Mouse (Mus musculus) E14TG2a.4 (cell line): ENCODE results near the gene Yes1.
"Not testable (repeated sequence)": the region's sequence is repeated elsewhere in the genome, so short reads cannot be mapped to it uniquely, and the experiment has no call there.

ENCODE experiments used
- H3K27me3 ChIP-seq: 2 replicates; pipeline ENCODE4 v1.6.1; 2014; ENCODE audit warnings: low read length, control low read depth; ENCODE audit not compliant: insufficient read depth
- H3K36me3 ChIP-seq: 2 replicates; pipeline ENCODE4 v1.6.1; 2014; ENCODE audit warnings: low read length, control low read depth; ENCODE audit not compliant: insufficient read depth
- H3K4me1 ChIP-seq: replicated peaks from 2 replicates; pipeline ENCODE4 v1.6.1; 2014; ENCODE audit warnings: low read depth, low read length, control low read depth
- H3K4me3 ChIP-seq: replicated peaks from 2 replicates; pipeline ENCODE4 v1.5.1; 2014; ENCODE audit warnings: mild to moderate bottlenecking, low read length
- H3K9me3 ChIP-seq: 2 replicates; pipeline ENCODE4 v1.6.1; 2014; ENCODE audit warnings: low read length, control low read depth
- CTCF ChIP-seq: conservative IDR thresholded peaks from 2 replicates; pipeline ENCODE4 v1.5.1; 2014; ENCODE audit warnings: low read length
- NANOG ChIP-seq: IDR thresholded peaks from 2 replicates; pipeline ENCODE4 v1.6.1; 2014; ENCODE audit warnings: borderline replicate concordance, low read length, mixed read lengths
- POU5F1 ChIP-seq: IDR thresholded peaks from 2 replicates; pipeline ENCODE4 v1.6.1; 2014; ENCODE audit warnings: low read length, borderline replicate concordance

Yes1 gene

GRCm38 (mm10) chr5:32610064-32610800 is 739 bp upstream of the Yes1 start:
- Histone ChIP-seq H3K9me3 (no peaks in the 10 kb centered on the region), H3K4me3 (peak overlapping the region; percentile 97), H3K4me1 (peaks cover 46% of the 10 kb centered on the region), H3K36me3 (no peaks in the 10 kb centered on the region), H3K27me3 (no peaks in the 10 kb centered on the region)
- TF ChIP-seq CTCF: no peak
- no peak for TF ChIP-seq POU5F1
- TF ChIP-seq NANOG: no peak

- Histone ChIP-seq H3K27me3 (no peaks in the 10 kb centered on the region), H3K4me1 (peaks cover 53% of the 10 kb centered on the region), H3K4me3 (peak overlapping the region; percentile 97), H3K36me3 (no peaks in the 10 kb centered on the region), H3K9me3 (no peaks in the 10 kb centered on the region)
- TF ChIP-seq CTCF: no peak
- no peak for TF ChIP-seq POU5F1
- TF ChIP-seq NANOG: no peak
Measured at GRCm38 (mm10) chr5:32611341-32611961, 480 bp downstream of the Yes1 start.

DNA sequence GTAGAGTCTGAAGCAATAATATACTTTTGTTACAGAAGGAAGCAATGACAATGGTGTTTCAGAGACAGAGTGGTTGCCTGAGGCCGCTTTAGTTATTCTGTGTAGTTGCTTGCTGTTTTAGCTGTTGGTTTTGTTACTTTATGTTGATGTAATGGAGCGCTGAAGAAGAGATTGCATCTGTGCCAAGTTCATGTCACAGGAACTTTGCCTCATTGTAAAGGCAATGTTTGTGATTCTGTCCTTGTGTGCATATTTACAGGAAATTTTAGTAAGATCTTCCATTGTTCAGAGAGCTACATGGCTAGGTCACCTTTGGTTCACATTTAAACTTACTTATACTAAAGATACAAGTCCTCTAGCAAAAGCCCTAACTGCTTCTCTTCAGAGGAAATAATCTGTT is 3.3 kb downstream of the Yes1 start:
- TF ChIP-seq NANOG: no peak
- TF ChIP-seq POU5F1: no peak
- no peak for TF ChIP-seq CTCF

GRCm38 (mm10) chr5:32614691-32615090 is 3.7 kb downstream of the Yes1 start:
- TF ChIP-seq CTCF (no peak), POU5F1 (no peak), NANOG (no peak)
- Histone ChIP-seq H3K27me3 (no peaks in the 10 kb centered on the region), H3K36me3 (no peaks in the 10 kb centered on the region), H3K4me3 (peak overlapping the region; percentile 60), H3K4me1 (peaks cover 47% of the 10 kb centered on the region), H3K9me3 (no peaks in the 10 kb centered on the region)

More for the DNA sequence above, 3.3 kb downstream of the Yes1 start:
- Histone ChIP-seq H3K4me1 (peaks cover 47% of the 10 kb centered on the region), H3K9me3 (no peaks in the 10 kb centered on the region), H3K4me3 (peak overlapping the region; percentile 60), H3K27me3 (no peaks in the 10 kb centered on the region), H3K36me3 (no peaks in the 10 kb centered on the region)

DNA sequence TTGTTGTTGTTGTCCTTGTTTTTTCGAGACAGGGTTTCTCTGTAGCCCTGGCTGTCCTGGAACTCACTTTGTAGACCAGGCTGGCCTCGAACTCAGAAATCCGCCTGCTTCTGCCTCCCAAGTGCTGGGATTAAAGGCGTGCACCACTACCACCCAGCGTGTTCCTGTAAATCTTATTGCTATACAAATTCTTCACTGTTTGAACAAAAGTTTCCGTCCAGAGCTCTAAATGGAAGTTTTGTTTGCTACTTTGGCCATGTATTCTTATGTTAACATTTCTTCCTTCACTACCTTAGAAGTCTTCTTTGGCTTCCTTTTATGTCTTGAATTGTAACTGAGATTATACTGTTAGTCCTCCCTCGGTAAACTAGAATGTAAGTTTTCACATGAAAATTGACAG is 5.5 kb downstream of the Yes1 start:
- peak; percentile 49; the same call in 1 of the 2 replicates for TF ChIP-seq POU5F1
- peak; percentile 82 for TF ChIP-seq NANOG

GRCm38 (mm10) chr5:32617851-32618250 is 6.9 kb downstream of the Yes1 start:
- Histone ChIP-seq H3K4me3 (peak overlapping the region; percentile 75), H3K27me3 (no peaks in the 10 kb centered on the region), H3K9me3 (no peaks in the 10 kb centered on the region), H3K4me1 (peaks cover 51% of the 10 kb centered on the region), H3K36me3 (peaks cover 6% of the 10 kb centered on the region)
- no peak for TF ChIP-seq POU5F1

More for the DNA sequence above, 5.5 kb downstream of the Yes1 start:
- H3K4me1 ChIP-seq: peaks cover 53% of the 10 kb centered on the region
- peak overlapping the region; percentile 75 for H3K4me3 ChIP-seq
- not testable (repeated sequence) for H3K36me3 ChIP-seq, H3K27me3 ChIP-seq, H3K9me3 ChIP-seq

GRCm38 (mm10) chr5:32623649-32624048 is 12.7 kb downstream of the Yes1 start:
- TF ChIP-seq NANOG: no peak

DNA sequence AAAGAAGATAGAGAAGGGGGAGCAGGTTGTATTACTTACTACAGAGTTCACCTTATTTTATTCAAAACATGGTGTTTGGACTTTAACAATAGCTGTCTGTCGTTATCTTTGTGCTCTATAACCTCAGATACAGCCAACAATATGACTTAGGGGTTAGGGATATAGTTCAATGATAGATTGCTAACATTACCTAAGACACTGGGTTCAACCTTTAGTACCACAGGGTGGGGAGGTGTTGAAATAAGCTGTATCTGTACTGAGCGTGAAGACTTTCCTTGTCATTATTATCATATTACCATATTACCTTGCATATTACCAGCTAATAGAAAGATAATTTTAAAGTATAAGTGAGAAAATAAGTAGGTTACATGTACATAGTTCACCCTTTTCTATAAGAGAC is 13.8 kb downstream of the Yes1 start:
- H3K9me3 ChIP-seq: no peaks in the 10 kb centered on the region
- no peak for TF ChIP-seq POU5F1
- H3K4me1 ChIP-seq: peaks cover 31% of the 10 kb centered on the region
- H3K27me3 ChIP-seq: no peaks in the 10 kb centered on the region
- H3K4me3 ChIP-seq: no peak overlapping the region
- H3K36me3 ChIP-seq: peaks cover 39% of the 10 kb centered on the region

More at GRCm38 (mm10) chr5:32623649-32624048, 12.7 kb downstream of the Yes1 start:
- Histone ChIP-seq H3K4me1 (peaks cover 40% of the 10 kb centered on the region), H3K36me3 (peaks cover 39% of the 10 kb centered on the region), H3K27me3 (no peaks in the 10 kb centered on the region), H3K4me3 (no peak overlapping the region), H3K9me3 (no peaks in the 10 kb centered on the region)

DNA sequence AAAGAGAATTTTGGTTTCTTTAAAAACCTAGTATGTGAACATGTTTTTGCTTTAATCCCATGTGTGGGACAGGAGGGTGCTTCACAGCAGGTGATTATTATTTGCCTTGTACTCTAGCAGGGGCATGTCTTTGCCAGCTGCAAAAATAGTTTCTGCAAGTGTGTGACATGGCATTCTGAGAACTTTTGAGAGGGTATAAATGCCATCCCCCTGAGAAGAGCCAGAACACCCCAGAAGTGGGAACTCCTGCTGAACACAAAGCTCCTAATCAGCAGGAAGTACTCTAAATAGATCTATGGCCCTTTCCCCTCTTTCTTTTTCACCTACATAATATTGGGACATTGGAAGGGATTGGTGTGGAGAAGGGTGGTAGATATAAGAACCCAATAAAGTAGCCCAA is 22.2 kb downstream of the Yes1 start:
- Histone ChIP-seq H3K27me3 (no peaks in the 10 kb centered on the region), H3K9me3 (no peaks in the 10 kb centered on the region), H3K4me3 (no peak overlapping the region), H3K36me3 (peaks cover 38% of the 10 kb centered on the region), H3K4me1 (peaks cover 21% of the 10 kb centered on the region)
- no peak for TF ChIP-seq NANOG
- TF ChIP-seq POU5F1: no peak
- TF ChIP-seq CTCF: no peak
